Mouse (Mus musculus) embryonic facial prominence, embryonic 10.5 days (tissue): ENCODE measurements around the gene Gm9918. TPM values are rescaled to one million over a fixed set of nuclear protein-coding genes. Genes with fewer than 3 reads are reported as not detected.
A peak's percentile ranks its signal among the peaks of the same experiment; 100 is the strongest.

Source experiments
- DNase-seq: peaks from one replicate; pipeline ENCODE4 v3.0.0-alpha.2; 2017; ENCODE audit warnings: low spot score
- H3K27ac ChIP-seq: fragments of 300-500 bp; sonication (generic); replicated peaks from 2 replicates; pipeline ENCODE4 v1.5.1; 2016; ENCODE audit warnings: mild to moderate bottlenecking
- H3K27me3 ChIP-seq: fragments of 300-500 bp; sonication (generic); replicated peaks from 2 replicates; pipeline ENCODE4 v1.6.1; 2016; ENCODE audit warnings: low read depth, mild to moderate bottlenecking; ENCODE audit not compliant: poor library complexity, severe bottlenecking
- H3K36me3 ChIP-seq: fragments of 300-500 bp; sonication (generic); replicated peaks from 2 replicates; pipeline ENCODE4 v1.6.1; 2016; ENCODE audit warnings: mild to moderate bottlenecking, moderate library complexity
- H3K4me1 ChIP-seq: fragments of 300-500 bp; sonication (generic); 2 replicates; pipeline ENCODE4 v1.6.1; 2016
- H3K4me3 ChIP-seq: fragments of 300-500 bp; sonication (generic); 2 replicates; pipeline ENCODE4 v1.5.1; 2016; ENCODE audit warnings: mild to moderate bottlenecking, moderate library complexity
- H3K9me3 ChIP-seq: fragments of 300-500 bp; sonication (generic); 2 replicates; pipeline ENCODE4 v1.6.1; 2016; ENCODE audit warnings: mild to moderate bottlenecking
- WGBS: fragments of 180-500 bp; shearing (Covaris S2); methylation state at CpG from one replicate; pipeline ENCODE4 v1.1.7; 2016; 5-methylcytosine and 5-hydroxymethylcytosine counted together
- polyA plus RNA-seq: library from polyadenylated mRNA; unstranded; fragments of >200 nt; fragmentation: Nextera tagmentation; extraction: Ambion mirVana; gene quantifications from 2 replicates; pipeline ENCODE4 v1.2.1, GENCODE M21; 2016

Gm9918 gene
- polyA plus RNA-seq, 1 experiment from 2014 or later: 1.3 TPM

DNA sequence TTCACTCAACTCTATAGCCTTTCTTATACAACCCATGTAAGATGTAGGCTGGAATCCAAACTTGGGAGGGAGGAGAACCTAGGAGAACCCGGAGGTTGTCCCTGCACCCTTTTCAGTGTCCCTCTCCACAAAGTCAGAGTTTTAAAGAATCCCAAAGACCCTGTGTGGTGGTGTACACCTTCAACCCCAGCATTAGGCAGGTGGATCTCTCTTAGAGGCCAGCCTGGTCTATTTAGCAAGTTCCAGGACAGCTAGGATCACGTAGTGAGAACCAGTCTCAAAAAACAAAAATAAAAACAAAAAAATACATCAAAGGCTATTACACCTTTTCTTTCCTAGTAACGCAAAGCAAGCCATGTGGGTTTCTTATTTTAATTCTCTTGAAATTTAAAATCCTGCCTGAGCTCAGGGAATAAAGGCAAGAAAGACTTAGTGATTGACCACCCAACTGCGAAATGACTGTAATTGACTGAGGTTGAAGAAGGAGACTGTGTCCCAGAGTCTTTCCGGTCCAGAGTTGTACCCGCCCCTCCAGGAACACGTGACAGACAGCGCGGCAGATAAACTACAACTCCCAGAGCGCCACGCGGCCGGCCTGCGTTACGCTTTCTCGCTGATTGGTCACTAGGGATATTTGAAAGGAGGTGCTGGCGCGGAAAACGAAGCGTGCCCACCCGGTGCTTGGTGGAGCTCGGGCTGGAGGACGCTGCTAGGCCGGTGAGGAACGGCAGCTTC is 25.4 kb downstream of the Gm9918 start, which contains the start of gene Espl1:
TSS of gene Espl1 (plus strand) at position 634 of the 735 bp plus-strand sequence.
- Histone ChIP-seq H3K4me1 (peaks cover 20% of the 10 kb centered on the region), H3K27ac (peak within 1 kb of the TSS; percentile 83), H3K9me3 (no peaks in the 10 kb centered on the region), H3K4me3 (peak within 1 kb of the TSS; percentile 89), H3K36me3 (peaks cover 30% of the 10 kb centered on the region), H3K27me3 (no peaks in the 10 kb centered on the region)
- peak; percentile 97 for DNase-seq
- 8% methylated on average over 25 of the region's 25 CpGs for WGBS

DNA sequence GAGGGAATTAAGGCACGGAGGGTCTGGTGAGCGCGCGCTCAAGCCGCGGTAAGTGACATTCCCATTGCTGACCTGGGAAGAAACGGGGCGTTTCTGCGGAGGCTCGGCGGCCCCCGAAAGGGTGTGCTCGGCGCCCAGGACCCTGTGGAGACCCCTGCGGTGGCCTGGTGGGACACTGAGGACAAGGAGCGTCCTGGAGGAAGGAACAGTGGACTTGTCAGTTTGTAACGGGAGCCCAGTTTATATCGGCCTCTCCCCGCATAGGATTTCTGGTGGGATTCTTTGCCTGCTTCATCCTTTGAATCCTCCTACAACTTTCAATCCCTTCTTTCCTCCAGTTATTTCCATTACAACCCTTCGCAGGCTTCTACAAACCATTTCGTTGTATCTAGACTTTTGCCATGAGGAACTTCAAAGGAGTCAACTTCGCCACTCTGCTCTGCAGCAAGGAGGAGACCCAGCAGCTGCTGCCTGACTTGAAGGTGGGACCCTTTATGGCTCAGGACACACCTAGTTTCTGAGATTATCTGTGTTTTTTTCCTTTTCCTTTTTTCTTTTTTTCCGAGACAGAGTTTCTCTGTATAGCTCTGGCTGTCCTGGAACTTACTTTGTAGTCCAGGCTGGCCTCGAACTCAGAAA is 26.1 kb downstream of the Gm9918 start:
- Histone ChIP-seq H3K36me3 (peaks cover 37% of the 10 kb centered on the region), H3K4me3 (peak overlapping the region; percentile 89), H3K27ac (peak overlapping the region; percentile 82), H3K9me3 (no peaks in the 10 kb centered on the region), H3K4me1 (peaks cover 20% of the 10 kb centered on the region), H3K27me3 (no peaks in the 10 kb centered on the region)
- 5% methylated on average over 24 of the region's 24 CpGs for WGBS
- DNase-seq: no peak

DNA sequence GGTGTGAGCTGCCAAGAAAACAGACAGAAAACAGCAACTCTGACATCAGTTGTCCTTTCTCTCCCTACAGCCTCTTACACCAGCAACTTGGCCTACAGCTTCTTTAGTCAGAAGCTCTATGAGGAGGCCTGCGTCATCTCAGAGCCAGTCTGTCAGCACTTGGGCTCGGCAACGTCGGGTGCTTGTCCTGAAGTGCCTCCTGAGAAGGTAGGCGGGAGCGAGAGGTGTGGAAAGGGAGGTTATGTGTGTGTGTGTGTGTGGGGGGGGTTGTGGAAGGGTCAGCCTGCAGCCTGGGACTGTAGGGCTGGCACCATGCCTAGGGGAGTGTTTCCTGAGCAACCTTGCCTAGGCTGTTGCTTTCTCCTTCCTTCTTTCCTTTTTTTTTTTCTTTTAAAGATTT is 32.2 kb downstream of the Gm9918 start:
- no peaks in the 10 kb centered on the region for H3K9me3 ChIP-seq
- H3K4me3 ChIP-seq: no peak overlapping the region
- no peak overlapping the region for H3K27ac ChIP-seq
- no peak for DNase-seq
- peaks cover 95% of the 10 kb centered on the region for H3K36me3 ChIP-seq
- 89% methylated on average over 6 of the region's 6 CpGs for WGBS
- H3K4me1 ChIP-seq: 0 out of 2 replicates have a peak, but pooled peaks cover 6% of the 10 kb centered on the region
- no peaks in the 10 kb centered on the region for H3K27me3 ChIP-seq

DNA sequence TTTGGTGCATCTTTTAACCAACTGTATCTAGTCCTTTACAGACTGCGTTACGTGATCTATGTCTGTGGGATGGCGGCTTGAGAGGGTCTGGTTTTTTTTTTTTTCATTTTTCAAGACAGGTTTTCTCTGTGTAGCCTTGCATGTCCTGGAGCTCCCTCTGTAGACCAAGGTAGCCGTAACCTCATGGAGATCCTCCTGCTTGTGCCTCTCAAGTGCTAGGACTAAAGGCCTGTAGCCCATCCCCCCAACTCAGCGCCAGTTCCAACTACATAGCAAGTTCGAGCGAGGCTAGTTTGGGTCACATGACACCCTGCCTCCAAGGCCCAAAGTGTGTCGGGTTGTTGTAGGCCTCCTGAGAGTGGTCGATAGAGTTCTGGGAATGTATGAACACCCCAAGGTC is 38.4 kb downstream of the Gm9918 start:
- WGBS: 87% methylated on average over 9 of the region's 9 CpGs
- Histone ChIP-seq H3K27me3 (no peaks in the 10 kb centered on the region), H3K4me1 (no peaks in the 10 kb centered on the region), H3K36me3 (peaks cover 97% of the 10 kb centered on the region), H3K4me3 (no peak overlapping the region), H3K27ac (no peak overlapping the region), H3K9me3 (no peaks in the 10 kb centered on the region)
- DNase-seq: no peak

DNA sequence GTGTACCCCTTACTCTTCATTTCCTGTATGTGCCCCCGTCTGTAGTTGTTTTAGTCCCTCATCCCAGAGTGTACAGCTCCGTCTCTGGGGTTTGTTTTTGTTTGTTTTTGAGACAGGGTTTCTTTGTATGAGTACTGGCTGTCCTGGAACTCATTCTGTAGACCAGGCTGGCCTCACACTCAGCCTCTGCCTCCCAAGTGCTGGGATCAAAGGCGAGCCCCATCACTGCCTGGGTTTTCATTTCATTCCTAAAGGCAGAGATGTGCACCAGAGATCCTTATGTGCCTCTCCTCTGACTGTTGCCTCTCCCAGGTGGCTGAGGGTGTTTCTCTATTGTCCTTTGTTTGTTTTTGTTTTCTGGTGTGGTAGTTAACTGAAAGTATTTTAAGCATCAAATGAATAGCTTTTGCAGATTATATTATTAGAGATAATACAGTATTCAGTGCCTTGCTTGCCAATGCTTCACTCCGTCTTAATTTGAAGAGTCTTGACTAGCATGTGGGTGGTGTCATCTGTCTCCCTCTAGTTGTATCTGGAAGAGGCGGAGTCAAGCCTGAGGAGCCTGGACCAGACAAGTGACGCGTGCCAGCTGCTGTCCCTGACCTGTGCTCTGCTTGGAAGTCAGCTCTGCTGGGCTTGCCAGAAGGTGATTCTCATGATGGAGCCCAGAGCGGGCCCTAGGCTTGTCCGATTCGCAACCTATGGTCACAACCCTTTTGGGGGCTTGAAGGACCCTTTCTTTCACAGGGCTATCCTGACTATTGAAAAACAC is 39.9 kb downstream of the Gm9918 start:
- H3K27me3 ChIP-seq: no peaks in the 10 kb centered on the region
- WGBS: 80% methylated on average over 10 of the region's 10 CpGs
- DNase-seq: no peak
- H3K4me1 ChIP-seq: no peaks in the 10 kb centered on the region
- peaks cover 97% of the 10 kb centered on the region for H3K36me3 ChIP-seq
- H3K4me3 ChIP-seq: no peak overlapping the region
- no peaks in the 10 kb centered on the region for H3K9me3 ChIP-seq
- no peak overlapping the region for H3K27ac ChIP-seq

DNA sequence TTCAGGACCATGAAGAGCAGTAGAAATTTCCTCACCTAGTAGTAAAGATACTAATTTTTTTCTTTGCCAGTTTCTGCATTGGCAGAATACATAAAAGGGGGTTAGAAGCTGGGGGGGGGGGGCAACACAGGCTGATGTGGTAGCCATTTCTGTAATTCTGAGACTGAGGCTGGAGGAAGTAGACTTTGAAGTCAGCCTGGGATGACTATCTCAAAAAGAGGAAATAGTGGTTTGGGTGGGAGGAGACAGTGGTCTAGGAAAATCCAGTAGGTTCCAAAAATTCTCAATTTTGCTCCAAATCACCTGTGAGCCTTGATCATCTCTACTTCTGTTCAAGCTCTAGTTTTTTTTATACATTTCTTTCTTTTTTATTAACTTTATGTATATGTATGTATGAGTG is 41.1 kb downstream of the Gm9918 start:
- H3K4me3 ChIP-seq: no peak overlapping the region
- no peak overlapping the region for H3K27ac ChIP-seq
- peaks cover 97% of the 10 kb centered on the region for H3K36me3 ChIP-seq
- no peaks in the 10 kb centered on the region for H3K9me3 ChIP-seq
- peaks cover 4% of the 10 kb centered on the region; the same call in 1 of the 2 replicates for H3K4me1 ChIP-seq
- H3K27me3 ChIP-seq: no peaks in the 10 kb centered on the region
- DNase-seq: no peak

DNA sequence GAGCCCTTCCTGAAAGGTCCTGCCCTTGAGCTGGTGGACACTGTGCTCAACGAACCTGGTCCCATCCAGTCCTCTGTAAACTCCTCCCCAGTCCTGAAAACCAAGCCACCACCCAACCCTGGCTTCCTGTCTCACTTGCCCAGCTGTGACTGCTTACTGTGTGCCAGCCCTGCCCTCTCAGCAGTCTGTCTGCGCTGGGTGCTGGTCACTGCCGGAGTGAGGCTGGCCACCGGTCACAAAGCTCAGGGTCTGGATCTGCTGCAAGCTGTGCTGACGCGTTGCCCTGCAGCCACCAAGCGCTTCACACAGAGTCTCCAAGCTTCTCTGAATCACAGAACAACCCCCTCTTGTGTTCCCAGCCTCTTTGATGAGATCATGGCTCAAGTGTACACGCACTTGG is 44.9 kb downstream of the Gm9918 start:
- Histone ChIP-seq H3K4me1 (peaks cover 4% of the 10 kb centered on the region; the same call in 1 of the 2 replicates), H3K27me3 (no peaks in the 10 kb centered on the region), H3K4me3 (no peak overlapping the region), H3K27ac (no peak overlapping the region), H3K9me3 (no peaks in the 10 kb centered on the region), H3K36me3 (peaks cover 95% of the 10 kb centered on the region)
- 92% methylated on average over 8 of the region's 8 CpGs for WGBS
- no peak for DNase-seq

DNA sequence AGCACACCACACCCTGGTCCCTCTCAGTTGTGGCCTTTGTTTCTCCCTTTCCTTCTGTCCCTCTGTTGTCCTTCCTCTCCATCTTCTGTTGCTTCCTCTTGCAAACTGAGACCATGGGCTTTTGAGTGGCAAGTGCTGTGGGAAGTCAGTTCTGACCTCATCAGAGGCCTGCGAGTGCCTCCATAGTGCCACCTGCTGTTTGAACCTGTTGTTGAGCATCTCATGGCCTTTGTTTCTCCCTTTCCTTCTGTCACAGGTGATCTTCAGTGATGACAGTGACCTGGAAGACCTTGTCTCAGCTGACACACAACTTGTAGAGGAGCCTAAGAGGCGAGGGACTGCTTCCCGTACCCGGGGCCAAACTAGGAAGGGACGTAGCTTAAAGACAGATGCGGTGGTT is 45.9 kb downstream of the Gm9918 start:
- no peak overlapping the region for H3K27ac ChIP-seq
- no peaks in the 10 kb centered on the region for H3K27me3 ChIP-seq
- WGBS: 86% methylated on average over 6 of the region's 6 CpGs
- DNase-seq: peak; percentile 59
- H3K4me3 ChIP-seq: 0 out of 2 replicates have a peak overlapping the region, but pooled peaks have one; percentile 16
- H3K36me3 ChIP-seq: peaks cover 96% of the 10 kb centered on the region
- H3K9me3 ChIP-seq: no peaks in the 10 kb centered on the region
- H3K4me1 ChIP-seq: peaks cover 4% of the 10 kb centered on the region; the same call in 1 of the 2 replicates

Other genes with a start within 250 kb of the Gm9918 start
- 95.2 and 101 TPM in 2 replicates for gene Krt18, start 242.4 kb upstream of the Gm9918 start, polyA plus RNA-seq
- gene Eif4b, start 196.8 kb upstream of the Gm9918 start, polyA plus RNA-seq: 133 and 136 TPM in 2 replicates
- gene Tns2, start 170.2 kb upstream of the Gm9918 start, polyA plus RNA-seq: 12.3 and 14.9 TPM in 2 replicates
- 12.7 and 13.2 TPM in 2 replicates for gene Spryd3, start 134.3 kb upstream of the Gm9918 start, polyA plus RNA-seq
- gene Igfbp6, start 126.2 kb upstream of the Gm9918 start, polyA plus RNA-seq: 0.26 and 0.36 TPM in 2 replicates
- 0.09 and 0.18 TPM in 2 replicates for gene Soat2, start 120.0 kb upstream of the Gm9918 start, polyA plus RNA-seq
- 77.6 and 79.3 TPM in 2 replicates for gene Zfp740, start 67.3 kb upstream of the Gm9918 start, polyA plus RNA-seq
- 48.6 and 48.7 TPM in 2 replicates for gene Csad, start 65.8 kb upstream of the Gm9918 start, polyA plus RNA-seq
- gene Itgb7, start 38.6 kb upstream of the Gm9918 start, polyA plus RNA-seq: 1.1 and 1.6 TPM in 2 replicates
- 77.8 and 90.2 TPM in 2 replicates for gene Rarg, start 13.0 kb upstream of the Gm9918 start, polyA plus RNA-seq
- 63.2 and 66.4 TPM in 2 replicates for gene Mfsd5, start 8.9 kb downstream of the Gm9918 start, polyA plus RNA-seq
- 55.4 and 57.6 TPM in 2 replicates for gene Espl1, start 25.7 kb downstream of the Gm9918 start, polyA plus RNA-seq
- gene Pfdn5, start 55.6 kb downstream of the Gm9918 start, polyA plus RNA-seq: 353 and 356 TPM in 2 replicates
- 123 and 126 TPM in 2 replicates for gene Myg1, start 61.1 kb downstream of the Gm9918 start, polyA plus RNA-seq
- 135 and 137 TPM in 2 replicates for gene Aaas, start 80.2 kb downstream of the Gm9918 start, polyA plus RNA-seq
- 1.4 and 1.7 TPM in 2 replicates for gene Sp7, start 96.6 kb downstream of the Gm9918 start, polyA plus RNA-seq
- gene Sp1, start 135.6 kb downstream of the Gm9918 start, polyA plus RNA-seq: 9.9 and 10.6 TPM in 2 replicates
- 0.09 and 0.20 TPM in 2 replicates for gene Amhr2, start 174.8 kb downstream of the Gm9918 start, polyA plus RNA-seq
- gene Prr13, start 188.5 kb downstream of the Gm9918 start, polyA plus RNA-seq: 73.1 and 77.4 TPM in 2 replicates
- gene Pcbp2, start 200.0 kb downstream of the Gm9918 start, polyA plus RNA-seq: 206 and 217 TPM in 2 replicates
- 7.6 TPM in 1 of 2 replicates, not detected in the other for gene Gm10337, start 233.2 kb downstream of the Gm9918 start, polyA plus RNA-seq
- 29.1 and 32.3 TPM in 2 replicates for gene Map3k12, start 246.5 kb downstream of the Gm9918 start, polyA plus RNA-seq
- 140 and 143 TPM in 2 replicates for gene Tarbp2, start 247.6 kb downstream of the Gm9918 start, polyA plus RNA-seq